Mouse (Mus musculus): ENCODE data around the gene Cdk2ap1. TPM values are rescaled to one million over a fixed set of nuclear protein-coding genes. Genes with fewer than 3 reads are reported as not detected.

The Cdk2ap1 gene
- total and polyA plus RNA-seq, 2 experiments from 2014 or later: 65.0 to 164 TPM

DNA sequence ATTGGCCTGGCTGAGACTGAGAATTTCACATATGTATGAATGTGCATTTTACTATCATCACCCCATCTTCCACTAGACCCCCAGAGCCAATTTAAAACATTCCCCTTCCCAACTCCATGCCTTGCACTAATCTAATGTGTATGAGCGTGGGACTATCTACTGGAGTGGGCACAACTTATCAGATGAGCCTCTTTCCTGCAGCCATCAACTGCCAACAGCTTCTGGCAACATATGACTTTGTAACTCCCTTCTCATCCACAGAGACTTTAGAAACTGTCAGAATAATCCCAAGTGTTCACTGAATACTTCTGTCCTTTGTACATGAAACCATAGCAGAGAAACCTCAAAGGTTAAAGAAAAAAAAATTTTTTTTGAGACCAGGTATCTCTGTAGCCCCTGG, 17.2 kb upstream of the Cdk2ap1 start:
- H3K9me3 ChIP-seq (ENCODE audit: low read length): no peaks in the 10 kb centered on the region
- H3K4me3 ChIP-seq (ENCODE audit: low read depth, low read length): no peak overlapping the region
- H3K4me1 ChIP-seq (ENCODE audit: insufficient read depth, low read length): no peaks in the 10 kb centered on the region
- no peak overlapping the region for H3K9ac ChIP-seq (replicated peaks; ENCODE audit: low read length, poor library complexity, severe bottlenecking)
- no peak overlapping the region for H3K4me2 ChIP-seq (ENCODE audit: low read depth, low read length, poor library complexity, severe bottlenecking)
- TF ChIP-seq CTCF (IDR thresholded peaks at IDR 0.05): no peak
- WGBS: 98% methylated on average over 1 of the region's 1 CpGs
- no peak overlapping the region for H3K27ac ChIP-seq (ENCODE audit: low read depth, low read length)
- ATAC-seq (ENCODE audit: low FRiP score) (no peak), DNase-seq (ENCODE audit: low spot score) (no peak)
- H3K27me3 ChIP-seq (ENCODE audit: insufficient read depth, low read length): no peaks in the 10 kb centered on the region
- H3K36me3 ChIP-seq (ENCODE audit: insufficient read depth, low read length): peaks cover 57% of the 10 kb centered on the region

- Histone ChIP-seq H3K27ac (ENCODE audit: low read depth, low read length) (no peak overlapping the region), H3K4me2 (ENCODE audit: low read depth, low read length, poor library complexity, severe bottlenecking) (no peak overlapping the region), H3K9ac (replicated peaks; ENCODE audit: low read length, poor library complexity, severe bottlenecking) (no peak overlapping the region), H3K4me1 (ENCODE audit: insufficient read depth, low read length) (no peaks in the 10 kb centered on the region), H3K9me3 (ENCODE audit: low read length) (no peaks in the 10 kb centered on the region), H3K4me3 (ENCODE audit: low read depth, low read length) (no peak overlapping the region), H3K27me3 (ENCODE audit: insufficient read depth, low read length) (no peaks in the 10 kb centered on the region), H3K36me3 (ENCODE audit: insufficient read depth, low read length) (peaks cover 57% of the 10 kb centered on the region)
- ATAC-seq (ENCODE audit: low FRiP score) (no peak), DNase-seq (ENCODE audit: low spot score) (no peak)
- TF ChIP-seq CTCF (IDR thresholded peaks at IDR 0.05): no peak
- WGBS: 89% methylated on average over 4 of the region's 4 CpGs
Measured at GRCm38 (mm10) chr5:124377149-124377548, 14.3 kb upstream of the Cdk2ap1 start.

- no peaks in the 10 kb centered on the region for H3K9me3 ChIP-seq (ENCODE audit: low read length)
- H3K4me2 ChIP-seq (ENCODE audit: low read depth, low read length, poor library complexity, severe bottlenecking): no peak overlapping the region
- 85% methylated on average over 1 of the region's 1 CpGs for WGBS
- H3K27ac ChIP-seq (ENCODE audit: low read depth, low read length): no peak overlapping the region
- H3K36me3 ChIP-seq (ENCODE audit: insufficient read depth, low read length): peaks cover 57% of the 10 kb centered on the region
- H3K4me1 ChIP-seq (ENCODE audit: insufficient read depth, low read length): no peaks in the 10 kb centered on the region
- H3K4me3 ChIP-seq (ENCODE audit: low read depth, low read length): no peak overlapping the region
- ATAC-seq (ENCODE audit: low FRiP score) (no peak), DNase-seq (ENCODE audit: low spot score) (no peak)
- no peak for TF ChIP-seq CTCF (IDR thresholded peaks at IDR 0.05)
- H3K9ac ChIP-seq (replicated peaks; ENCODE audit: low read length, poor library complexity, severe bottlenecking): no peak overlapping the region
- H3K27me3 ChIP-seq (ENCODE audit: insufficient read depth, low read length): no peaks in the 10 kb centered on the region
Measured at GRCm38 (mm10) chr5:124376401-124376800, 13.5 kb upstream of the Cdk2ap1 start.

DNA sequence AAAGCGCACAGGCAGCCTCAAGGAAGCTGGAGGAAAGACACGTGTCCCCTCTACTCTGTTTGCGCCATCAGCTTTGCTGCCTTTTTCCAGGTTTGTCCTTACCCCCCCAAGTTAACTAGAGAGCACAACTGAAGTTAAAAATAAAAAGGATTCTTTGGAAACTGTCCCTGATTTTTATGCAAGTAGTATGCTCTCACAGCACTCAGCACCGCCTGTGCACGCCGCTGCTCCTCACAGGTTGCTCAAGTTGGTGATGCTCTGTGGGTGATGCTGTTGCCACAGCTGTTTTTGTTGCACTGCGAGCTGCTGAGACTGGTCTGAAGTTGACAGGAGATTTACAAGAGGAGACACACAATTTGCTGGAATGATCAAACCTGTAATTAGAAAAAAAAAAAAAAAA, 11.4 kb upstream of the Cdk2ap1 start:
- H3K4me2 ChIP-seq (ENCODE audit: low read depth, low read length, poor library complexity, severe bottlenecking): no peak overlapping the region
- no peak for ATAC-seq (ENCODE audit: low FRiP score)
- no peaks in the 10 kb centered on the region for H3K4me1 ChIP-seq (ENCODE audit: insufficient read depth, low read length)
- H3K36me3 ChIP-seq (ENCODE audit: insufficient read depth, low read length): peaks cover 63% of the 10 kb centered on the region
- 96% methylated on average over 7 of the region's 7 CpGs for WGBS
- no peak overlapping the region for H3K4me3 ChIP-seq (ENCODE audit: low read depth, low read length)
- no peak for TF ChIP-seq CTCF (IDR thresholded peaks at IDR 0.05)
- no peak for DNase-seq (ENCODE audit: low spot score)
- H3K9me3 ChIP-seq (ENCODE audit: low read length): no peaks in the 10 kb centered on the region
- no peak overlapping the region for H3K9ac ChIP-seq (replicated peaks; ENCODE audit: low read length, poor library complexity, severe bottlenecking)
- no peaks in the 10 kb centered on the region for H3K27me3 ChIP-seq (ENCODE audit: insufficient read depth, low read length)
- no peak overlapping the region for H3K27ac ChIP-seq (ENCODE audit: low read depth, low read length)

DNA sequence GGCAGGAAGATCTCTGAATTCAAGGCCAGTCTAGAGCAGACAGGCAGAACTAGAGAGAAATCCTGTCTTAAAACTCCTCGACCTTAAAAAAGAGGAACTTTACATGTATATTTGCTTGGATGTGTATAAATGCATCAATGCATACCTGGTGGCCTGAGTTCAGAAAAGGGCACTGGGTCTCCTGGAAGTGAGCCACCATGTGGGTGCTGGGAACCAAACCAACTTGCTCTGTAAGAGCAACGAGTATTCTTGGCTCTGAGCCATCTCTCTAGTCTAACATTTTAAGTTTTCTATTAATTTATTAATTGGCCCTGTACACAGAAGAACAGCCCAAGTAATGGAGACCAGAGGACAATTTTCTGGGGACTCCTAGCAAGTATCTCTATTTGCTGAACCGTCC, 3.8 kb upstream of the Cdk2ap1 start:
- H3K27me3 ChIP-seq (ENCODE audit: insufficient read depth, low read length): no peaks in the 10 kb centered on the region
- no peak overlapping the region for H3K4me2 ChIP-seq (ENCODE audit: low read depth, low read length, poor library complexity, severe bottlenecking)
- H3K4me1 ChIP-seq (ENCODE audit: insufficient read depth, low read length): no peaks in the 10 kb centered on the region
- DNase-seq (ENCODE audit: low spot score): no peak
- H3K36me3 ChIP-seq (ENCODE audit: insufficient read depth, low read length): peaks cover 28% of the 10 kb centered on the region
- no peak for ATAC-seq (ENCODE audit: low FRiP score)
- H3K27ac ChIP-seq (ENCODE audit: low read depth, low read length): no peak overlapping the region
- WGBS: 77% methylated on average over 3 of the region's 3 CpGs
- no peak overlapping the region for H3K4me3 ChIP-seq (ENCODE audit: low read depth, low read length)
- H3K9ac ChIP-seq (replicated peaks; ENCODE audit: low read length, poor library complexity, severe bottlenecking): no peak overlapping the region
- no peaks in the 10 kb centered on the region for H3K9me3 ChIP-seq (ENCODE audit: low read length)
- no peak for TF ChIP-seq CTCF (IDR thresholded peaks at IDR 0.05)

GRCm38 (mm10) chr5:124365754-124366153, 2.9 kb upstream of the Cdk2ap1 start:
- Histone ChIP-seq H3K4me2 (ENCODE audit: low read depth, low read length, poor library complexity, severe bottlenecking) (no peak overlapping the region), H3K36me3 (ENCODE audit: insufficient read depth, low read length) (peaks cover 23% of the 10 kb centered on the region), H3K27ac (ENCODE audit: low read depth, low read length) (no peak overlapping the region), H3K9ac (replicated peaks; ENCODE audit: low read length, poor library complexity, severe bottlenecking) (no peak overlapping the region), H3K4me3 (ENCODE audit: low read depth, low read length) (no peak overlapping the region), H3K27me3 (ENCODE audit: insufficient read depth, low read length) (no peaks in the 10 kb centered on the region), H3K4me1 (ENCODE audit: insufficient read depth, low read length) (no peaks in the 10 kb centered on the region), H3K9me3 (ENCODE audit: low read length) (no peaks in the 10 kb centered on the region)
- no peak for TF ChIP-seq CTCF (IDR thresholded peaks at IDR 0.05)
- no peak for DNase-seq (ENCODE audit: low spot score)
- WGBS: 92% methylated on average over 2 of the region's 2 CpGs
- no peak for ATAC-seq (ENCODE audit: low FRiP score)
